Mouse (Mus musculus): Measurements from ENCODE around the gene Smchd1. TPM values are rescaled to one million over a fixed set of nuclear protein-coding genes. Genes with fewer than 3 reads are reported as not detected.

The Smchd1 gene
- 21.4 and 25.7 TPM in 2 replicates for polyA plus RNA-seq (2015; fragmentation: Nextera tagmentation; extraction: Ambion mirVana)

DNA sequence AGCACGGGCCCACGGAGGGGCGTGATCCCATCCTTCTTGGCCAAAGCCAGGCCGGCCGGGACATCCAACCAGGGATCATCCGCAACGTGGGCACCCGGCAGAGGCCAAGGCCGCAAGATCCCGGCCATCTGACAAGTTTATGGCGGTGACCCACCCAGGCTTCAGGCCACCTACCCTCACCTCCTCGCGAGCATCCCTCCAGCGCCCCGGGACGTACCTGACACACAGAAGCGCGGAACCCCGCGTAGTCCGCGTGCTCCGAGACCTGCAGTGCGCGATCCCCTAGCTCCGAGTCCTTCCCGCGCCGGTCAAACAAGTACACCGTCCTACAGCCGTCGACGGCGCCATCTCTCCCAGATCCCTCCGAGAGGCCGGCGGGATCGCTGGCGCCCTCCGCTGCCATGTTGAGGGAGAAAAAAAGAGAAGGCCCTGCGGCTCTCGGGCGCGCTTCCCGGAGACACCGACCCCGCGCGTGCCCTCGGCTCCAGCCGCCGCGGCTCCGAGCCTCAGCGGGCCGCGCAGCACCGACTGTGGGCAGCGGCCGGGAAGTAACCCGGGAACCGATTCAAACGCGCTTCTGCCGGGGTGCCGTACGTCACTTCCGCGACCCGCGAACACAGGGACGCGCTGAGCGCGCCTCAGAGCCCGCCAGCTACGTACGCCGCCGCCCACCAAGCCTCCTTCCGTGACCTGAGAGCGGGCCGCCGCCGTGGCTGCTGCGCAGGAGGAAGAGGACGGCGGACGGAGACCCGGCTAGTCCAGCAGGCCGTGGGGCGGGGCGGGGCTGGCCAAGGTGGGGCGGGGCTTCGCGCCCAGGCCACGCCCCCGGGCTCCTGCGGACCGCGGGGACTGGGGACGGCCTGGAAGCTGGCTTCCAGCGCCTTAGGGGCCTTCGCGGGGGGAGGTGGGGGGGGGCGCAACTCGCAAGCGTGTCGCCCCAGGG, at the start of gene Smchd1:
Smchd1 (minus strand) TSS at position 582 of the 943 bp plus-strand sequence.
- TF ChIP-seq EP300 (IDR thresholded peaks at IDR 0.05; ENCODE audit: low read depth) (no peak), CTCF (IDR thresholded peaks at IDR 0.05; ENCODE audit: low read depth) (peak; percentile 25; the same call in 1 of the 2 replicates)
- H3K4me1 ChIP-seq (ENCODE audit: insufficient read depth) = peaks cover 23% of the 10 kb centered on the region
- no peaks in the 10 kb centered on the region for H3K36me3 ChIP-seq (replicated peaks; ENCODE audit: insufficient read depth, low read length)
- peak within 1 kb of the TSS; percentile 96 for H3K4me3 ChIP-seq (ENCODE audit: low read depth, low read length)
- ATAC-seq (peak; percentile 95), DNase-seq (peak; percentile 95)
- H3K9ac ChIP-seq (replicated peaks) = peak within 1 kb of the TSS; percentile 83
- H3K27ac ChIP-seq (ENCODE audit: low read depth) = peak within 1 kb of the TSS; percentile 93
- peak within 1 kb of the TSS; percentile 86 for H3K4me2 ChIP-seq (ENCODE audit: low read depth, low read length)
- H3K9me3 ChIP-seq (ENCODE audit: low read length) = no peaks in the 10 kb centered on the region
- 2% methylated on average over 98 of the region's 109 CpGs for WGBS (ENCODE audit: insufficient replicate concordance)
- no peaks in the 10 kb centered on the region for H3K27me3 ChIP-seq (ENCODE audit: insufficient read depth, low read length)

GRCm38 (mm10) chr17:71510297-71510696, 35.2 kb upstream of the Smchd1 start:
- Histone ChIP-seq H3K36me3 (replicated peaks; ENCODE audit: insufficient read depth, low read length) (peaks cover 56% of the 10 kb centered on the region), H3K4me1 (ENCODE audit: insufficient read depth) (no peaks in the 10 kb centered on the region), H3K4me2 (ENCODE audit: low read depth, low read length) (no peak overlapping the region), H3K9me3 (ENCODE audit: low read length) (no peaks in the 10 kb centered on the region), H3K4me3 (ENCODE audit: low read depth, low read length) (no peak overlapping the region), H3K27ac (ENCODE audit: low read depth) (no peak overlapping the region), H3K9ac (replicated peaks) (no peak overlapping the region), H3K27me3 (ENCODE audit: insufficient read depth, low read length) (no peaks in the 10 kb centered on the region)
- WGBS (ENCODE audit: insufficient replicate concordance) = 79% methylated on average over 11 of the region's 11 CpGs
- TF ChIP-seq EP300 (IDR thresholded peaks at IDR 0.05; ENCODE audit: low read depth) (no peak), CTCF (IDR thresholded peaks at IDR 0.05; ENCODE audit: low read depth) (no peak)
- ATAC-seq (peak; percentile 62), DNase-seq (no peak)

DNA sequence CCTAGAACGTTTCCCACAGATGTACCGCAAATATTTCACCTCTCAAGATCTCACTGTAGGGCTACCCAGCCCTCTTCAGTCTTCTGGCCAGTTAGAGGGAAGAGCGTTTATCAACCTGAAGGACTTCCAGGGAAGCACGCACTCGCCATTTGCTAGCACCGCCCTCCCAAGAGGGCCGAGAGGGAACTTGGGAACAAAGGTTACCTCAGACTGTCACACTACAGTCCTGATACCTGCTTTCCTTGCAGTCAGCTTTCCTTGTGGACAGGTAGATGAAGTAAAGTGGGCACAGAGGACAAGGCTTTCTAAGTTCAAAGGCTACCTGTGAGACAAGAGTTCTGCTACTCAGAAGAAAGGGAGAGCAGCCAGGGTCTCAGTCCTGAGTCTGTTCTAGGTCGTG, 31.7 kb upstream of the Smchd1 start:
- Histone ChIP-seq H3K9ac (replicated peaks) (no peak overlapping the region), H3K4me1 (ENCODE audit: insufficient read depth) (no peaks in the 10 kb centered on the region), H3K4me2 (ENCODE audit: low read depth, low read length) (no peak overlapping the region), H3K4me3 (ENCODE audit: low read depth, low read length) (no peak overlapping the region), H3K36me3 (replicated peaks; ENCODE audit: insufficient read depth, low read length) (peaks cover 62% of the 10 kb centered on the region), H3K27ac (ENCODE audit: low read depth) (no peak overlapping the region), H3K27me3 (ENCODE audit: insufficient read depth, low read length) (no peaks in the 10 kb centered on the region), H3K9me3 (ENCODE audit: low read length) (no peaks in the 10 kb centered on the region)
- ATAC-seq (no peak), DNase-seq (no peak)
- 92% methylated on average over 8 of the region's 8 CpGs for WGBS (ENCODE audit: insufficient replicate concordance)
- TF ChIP-seq EP300 (IDR thresholded peaks at IDR 0.05; ENCODE audit: low read depth) (no peak), CTCF (IDR thresholded peaks at IDR 0.05; ENCODE audit: low read depth) (no peak)

- Histone ChIP-seq H3K4me2 (ENCODE audit: low read depth, low read length) (no peak overlapping the region), H3K9me3 (ENCODE audit: low read length) (no peaks in the 10 kb centered on the region), H3K27ac (ENCODE audit: low read depth) (no peak overlapping the region), H3K9ac (replicated peaks) (no peak overlapping the region), H3K4me1 (ENCODE audit: insufficient read depth) (no peaks in the 10 kb centered on the region; the same call in 1 of the 2 replicates), H3K27me3 (ENCODE audit: insufficient read depth, low read length) (no peaks in the 10 kb centered on the region), H3K36me3 (replicated peaks; ENCODE audit: insufficient read depth, low read length) (peaks cover 34% of the 10 kb centered on the region), H3K4me3 (ENCODE audit: low read depth, low read length) (no peak overlapping the region)
- 84% methylated on average over 4 of the region's 4 CpGs for WGBS (ENCODE audit: insufficient replicate concordance)
- DNase-seq = no peak
- no peak for ATAC-seq
- no peak for TF ChIP-seq CTCF (IDR thresholded peaks at IDR 0.05; ENCODE audit: low read depth)
- no peak for TF ChIP-seq EP300 (IDR thresholded peaks at IDR 0.05; ENCODE audit: low read depth)
Observed at GRCm38 (mm10) chr17:71495784-71496183, 20.6 kb upstream of the Smchd1 start.

DNA sequence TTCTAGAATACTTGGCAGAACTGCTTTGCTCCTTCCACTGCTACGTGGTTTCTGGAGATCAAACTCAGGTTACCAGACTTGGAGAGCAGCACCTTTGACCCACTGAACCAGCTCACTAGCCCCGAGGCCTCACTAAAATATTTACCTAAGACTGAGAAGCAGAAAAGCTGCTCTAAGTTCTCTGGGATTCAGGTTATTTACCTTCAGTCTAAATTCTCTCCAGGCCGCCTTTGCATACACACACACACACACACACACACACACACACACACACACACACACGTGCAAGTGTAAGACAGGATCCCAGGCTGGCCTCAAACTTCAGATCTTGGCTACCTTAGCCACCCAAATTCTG, 16.2 kb upstream of the Smchd1 start:
- ATAC-seq (peak; percentile 14; the same call in 1 of the 2 replicates), DNase-seq (no peak)
- no peak overlapping the region for H3K9ac ChIP-seq (replicated peaks)
- TF ChIP-seq EP300 (IDR thresholded peaks at IDR 0.05; ENCODE audit: low read depth) (no peak), CTCF (IDR thresholded peaks at IDR 0.05; ENCODE audit: low read depth) (no peak)
- 40% methylated on average over 4 of the region's 4 CpGs for WGBS (ENCODE audit: insufficient replicate concordance)
- peaks cover 12% of the 10 kb centered on the region for H3K4me1 ChIP-seq (ENCODE audit: insufficient read depth)
- no peaks in the 10 kb centered on the region for H3K27me3 ChIP-seq (ENCODE audit: insufficient read depth, low read length)
- H3K27ac ChIP-seq (ENCODE audit: low read depth) = peak overlapping the region; percentile 78
- peaks cover 6% of the 10 kb centered on the region for H3K36me3 ChIP-seq (replicated peaks; ENCODE audit: insufficient read depth, low read length)
- H3K4me2 ChIP-seq (ENCODE audit: low read depth, low read length) = peak overlapping the region; percentile 45; the same call in 1 of the 2 replicates
- no peak overlapping the region for H3K4me3 ChIP-seq (ENCODE audit: low read depth, low read length)
- H3K9me3 ChIP-seq (ENCODE audit: low read length) = no peaks in the 10 kb centered on the region

DNA sequence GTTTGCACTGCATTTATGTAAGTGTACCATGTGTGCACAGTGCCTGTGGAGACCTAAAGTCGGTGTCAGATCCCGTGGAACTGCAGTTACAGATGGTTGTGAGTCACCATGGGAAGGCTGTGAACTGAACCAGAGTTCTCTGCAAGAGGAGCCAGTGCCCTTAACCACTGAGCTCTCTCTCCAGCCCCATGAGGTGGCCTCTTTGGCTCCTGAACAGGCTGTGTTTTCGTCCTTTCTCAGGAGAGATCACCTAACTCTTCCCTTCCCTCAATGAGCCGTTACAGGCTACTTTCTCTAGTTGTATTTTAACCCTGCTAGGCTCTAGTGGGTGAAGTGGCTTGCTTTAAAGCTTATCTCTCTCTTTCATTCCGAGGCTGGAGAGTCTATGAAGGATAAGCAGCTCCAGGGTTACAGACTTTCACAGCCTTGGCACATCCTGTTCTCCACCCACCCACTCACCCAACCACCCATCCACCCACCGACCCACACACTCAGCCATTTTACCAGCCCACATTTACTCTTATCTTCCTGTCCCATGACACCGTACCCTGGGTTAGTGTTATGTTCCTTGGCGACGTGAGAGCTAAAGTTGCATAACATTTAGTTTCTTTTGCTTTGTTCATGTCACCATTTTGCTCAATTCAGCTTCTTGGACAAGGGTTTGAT, 15.7 kb upstream of the Smchd1 start:
- DNase-seq (no peak), ATAC-seq (peak; percentile 68)
- Histone ChIP-seq H3K27ac (ENCODE audit: low read depth) (peak overlapping the region; percentile 78), H3K4me2 (ENCODE audit: low read depth, low read length) (peak overlapping the region; percentile 45), H3K9ac (replicated peaks) (no peak overlapping the region), H3K9me3 (ENCODE audit: low read length) (no peaks in the 10 kb centered on the region), H3K36me3 (replicated peaks; ENCODE audit: insufficient read depth, low read length) (peaks cover 5% of the 10 kb centered on the region), H3K4me1 (ENCODE audit: insufficient read depth) (peaks cover 16% of the 10 kb centered on the region), H3K4me3 (ENCODE audit: low read depth, low read length) (no peak overlapping the region), H3K27me3 (ENCODE audit: insufficient read depth, low read length) (no peaks in the 10 kb centered on the region)
- 31% methylated on average over 9 of the region's 9 CpGs for WGBS (ENCODE audit: insufficient replicate concordance)
- TF ChIP-seq CTCF (IDR thresholded peaks at IDR 0.05; ENCODE audit: low read depth) = no peak
- no peak for TF ChIP-seq EP300 (IDR thresholded peaks at IDR 0.05; ENCODE audit: low read depth)
